Mouse (Mus musculus) ovary, postnatal 10 days (tissue): ENCODE data around the gene Foxj3.

Source experiments
- DNase-seq: peaks from one replicate; pipeline ENCODE4 v3.0.0; 2022; ENCODE audit warnings: low spot score

The Foxj3 gene

DNA sequence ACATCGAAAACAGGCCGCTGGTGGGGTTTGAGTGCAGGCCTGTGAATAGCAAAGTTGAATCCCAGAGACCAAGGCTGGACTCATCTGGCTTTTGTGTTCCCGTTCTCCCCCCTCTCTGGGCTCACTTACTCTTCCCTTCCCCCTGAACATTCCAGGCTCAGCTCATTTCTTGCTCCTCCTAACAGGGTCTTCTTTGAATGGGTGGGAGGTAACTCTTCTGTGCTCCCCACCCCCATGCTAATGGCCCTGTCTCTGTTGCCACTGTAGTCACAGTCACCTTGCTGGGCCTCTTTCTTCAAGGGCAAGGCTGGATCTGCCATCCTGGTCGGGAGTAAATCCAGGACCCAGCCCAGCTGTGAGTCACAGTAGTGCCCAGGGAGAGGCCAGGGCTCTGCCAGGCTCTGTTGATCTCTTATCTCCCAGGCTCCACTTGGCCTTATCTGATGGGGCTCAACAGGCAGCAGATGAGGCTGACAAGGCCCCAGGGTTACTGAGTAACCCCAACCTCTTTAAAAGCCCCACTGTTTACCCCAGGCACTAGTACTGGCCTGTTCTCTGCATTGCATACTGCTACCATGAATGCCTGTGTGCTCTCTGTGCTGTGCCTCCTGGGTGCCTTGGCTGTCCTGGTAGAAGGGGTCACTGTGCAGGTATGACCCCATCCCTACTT is 100.5 kb downstream of the Foxj3 start, which contains the start of gene Guca2a:
Gene Guca2a, plus strand, starts transcription at position 529 of the 670 bp plus-strand sequence.
- DNase-seq, result no peak

GRCm38 (mm10) chr4:119637946-119638345 is 101.1 kb downstream of the Foxj3 start:
- DNase-seq, result no peak

DNA sequence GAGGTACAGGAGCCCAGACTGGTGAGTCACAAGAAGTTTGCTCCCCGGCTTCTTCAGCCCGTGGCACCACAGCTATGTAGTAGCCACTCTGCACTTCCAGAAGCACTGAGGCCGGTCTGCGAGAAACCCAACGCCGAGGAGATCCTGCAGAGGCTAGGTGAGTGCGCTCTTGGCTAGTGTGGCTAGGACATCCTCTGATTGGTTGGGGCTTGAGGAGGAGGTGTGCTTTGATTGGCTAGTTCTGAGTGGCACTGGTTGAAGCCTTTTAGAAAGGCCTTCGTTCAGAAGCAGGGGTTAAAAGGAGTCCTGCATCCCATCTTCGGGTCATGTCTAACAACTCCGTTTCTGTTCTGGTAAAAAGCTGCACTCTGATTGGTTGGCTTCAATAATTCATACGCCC is 101.9 kb downstream of the Foxj3 start:
- no peak for DNase-seq

DNA sequence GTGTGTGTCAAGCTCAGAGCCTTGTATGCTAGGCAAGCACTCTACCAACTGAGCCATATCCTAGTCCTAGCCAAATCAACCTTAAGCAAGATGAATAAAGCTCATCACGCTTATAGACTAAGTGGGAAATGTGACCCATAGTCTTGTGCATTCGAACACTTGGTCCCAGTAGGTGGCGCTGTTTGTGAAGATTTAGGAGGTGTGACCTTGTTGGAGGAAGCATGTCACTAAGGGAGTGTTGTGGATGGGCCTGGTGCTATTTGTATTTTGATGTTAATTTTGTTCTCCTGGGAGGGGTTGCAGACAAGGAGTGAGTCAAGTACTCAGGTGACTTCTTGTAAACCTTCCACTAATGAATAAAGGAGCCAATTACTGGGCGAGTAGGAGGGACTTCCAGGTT is 105.9 kb downstream of the Foxj3 start:
- no peak for DNase-seq

DNA sequence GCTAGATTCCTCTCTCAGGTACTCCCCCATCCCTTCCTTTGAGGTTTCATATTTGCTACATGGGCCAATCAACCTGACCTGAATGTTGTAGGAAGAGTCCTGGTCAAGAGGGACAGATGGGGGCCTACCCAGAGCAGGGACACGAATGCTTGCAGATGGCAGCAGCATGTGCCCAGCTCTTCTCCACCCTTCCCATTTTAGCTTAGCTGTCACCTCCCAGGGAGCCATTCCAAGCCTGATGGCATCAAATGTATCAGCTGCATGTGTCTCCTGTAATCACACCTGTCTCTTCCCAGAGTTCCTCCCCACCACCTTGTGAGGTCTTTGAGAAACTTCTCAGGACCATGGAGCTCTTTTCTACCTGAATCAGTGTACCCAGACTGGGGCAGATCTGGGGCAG is 120.2 kb downstream of the Foxj3 start:
- no peak for DNase-seq

DNA sequence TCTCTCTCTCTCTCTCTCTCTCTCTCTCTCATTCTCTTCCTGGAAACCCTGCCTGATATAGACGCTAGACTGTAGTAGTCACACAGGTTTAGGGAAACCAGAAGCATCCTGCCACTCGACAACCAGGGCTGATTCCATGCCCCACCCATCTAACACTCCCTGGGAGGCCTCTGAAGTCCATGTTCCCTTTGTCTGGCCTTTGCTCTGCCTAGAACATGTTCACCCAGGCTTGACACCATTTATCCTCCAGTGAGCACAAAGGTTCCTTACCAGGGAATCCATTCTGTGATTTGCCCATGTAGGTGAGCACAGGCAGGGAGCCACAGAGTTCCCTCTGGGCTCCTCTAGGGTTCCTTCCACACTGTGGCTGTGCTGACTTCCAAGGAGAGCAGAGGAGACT is 121.4 kb downstream of the Foxj3 start:
- DNase-seq, result no peak

DNA sequence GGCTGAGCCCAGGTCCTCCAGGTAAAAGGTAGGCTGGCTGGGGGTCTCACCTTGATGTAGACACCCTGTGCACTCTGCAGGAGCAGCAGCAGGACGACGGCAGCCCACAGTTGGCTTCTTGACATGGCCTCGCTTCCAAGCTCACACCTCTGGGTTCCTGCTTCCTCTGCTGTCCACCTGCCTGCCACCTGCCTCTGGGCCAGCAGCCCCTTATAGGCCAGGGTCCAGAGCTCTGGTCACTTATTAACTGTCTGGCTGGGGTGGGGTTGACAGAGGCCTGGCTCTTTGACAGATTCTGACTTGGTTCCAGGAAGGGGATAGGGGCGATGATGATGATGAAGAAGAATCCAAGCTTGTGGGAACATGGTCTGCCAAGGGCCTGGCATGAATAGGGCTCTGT is 121.9 kb downstream of the Foxj3 start, which contains the start of gene Guca2b:
Gene Guca2b, minus strand, starts transcription at position 224 of the 400 bp plus-strand sequence.
- no peak for DNase-seq

DNA sequence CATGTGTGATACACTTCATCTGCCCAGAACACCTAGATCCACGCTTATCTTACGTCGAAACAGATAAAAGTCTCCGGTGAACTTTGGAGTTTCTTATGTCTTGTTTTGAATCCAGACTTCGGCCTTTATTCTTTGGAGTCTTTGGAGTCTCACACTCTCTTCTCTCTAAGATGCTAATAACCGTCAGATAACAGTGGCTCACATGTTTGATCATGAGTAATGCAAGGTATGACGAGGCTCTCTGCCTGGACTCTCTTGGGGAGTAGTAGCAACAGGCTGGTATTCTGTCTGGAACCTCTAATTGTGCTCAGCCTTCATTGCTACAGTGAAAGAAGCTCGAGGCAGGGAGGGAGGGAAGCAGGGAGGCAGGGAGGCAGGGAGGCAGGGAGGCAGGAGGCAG is 123.2 kb downstream of the Foxj3 start:
- DNase-seq, result no peak

- no peak for DNase-seq
Observed at GRCm38 (mm10) chr4:119662151-119662550, 125.3 kb downstream of the Foxj3 start.

DNA sequence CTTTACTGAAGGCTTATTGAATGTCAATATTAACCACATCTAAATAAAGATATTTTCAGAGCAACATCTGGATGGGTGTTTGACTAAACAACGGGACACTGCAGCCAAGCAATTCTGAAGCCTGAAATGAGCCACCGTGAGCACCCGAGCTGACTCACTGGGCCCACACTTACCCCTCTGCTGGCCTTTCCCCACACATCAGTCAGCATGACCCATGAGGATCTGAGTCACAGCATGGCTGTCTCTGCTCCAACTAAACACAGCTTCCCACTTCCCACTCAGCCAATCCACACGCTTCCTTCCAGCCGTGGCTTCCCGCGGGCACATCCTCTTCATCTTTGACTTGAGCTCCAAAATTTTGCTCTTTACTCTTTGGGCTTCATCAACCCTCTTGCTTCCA is 126.2 kb downstream of the Foxj3 start:
- no peak for DNase-seq

DNA sequence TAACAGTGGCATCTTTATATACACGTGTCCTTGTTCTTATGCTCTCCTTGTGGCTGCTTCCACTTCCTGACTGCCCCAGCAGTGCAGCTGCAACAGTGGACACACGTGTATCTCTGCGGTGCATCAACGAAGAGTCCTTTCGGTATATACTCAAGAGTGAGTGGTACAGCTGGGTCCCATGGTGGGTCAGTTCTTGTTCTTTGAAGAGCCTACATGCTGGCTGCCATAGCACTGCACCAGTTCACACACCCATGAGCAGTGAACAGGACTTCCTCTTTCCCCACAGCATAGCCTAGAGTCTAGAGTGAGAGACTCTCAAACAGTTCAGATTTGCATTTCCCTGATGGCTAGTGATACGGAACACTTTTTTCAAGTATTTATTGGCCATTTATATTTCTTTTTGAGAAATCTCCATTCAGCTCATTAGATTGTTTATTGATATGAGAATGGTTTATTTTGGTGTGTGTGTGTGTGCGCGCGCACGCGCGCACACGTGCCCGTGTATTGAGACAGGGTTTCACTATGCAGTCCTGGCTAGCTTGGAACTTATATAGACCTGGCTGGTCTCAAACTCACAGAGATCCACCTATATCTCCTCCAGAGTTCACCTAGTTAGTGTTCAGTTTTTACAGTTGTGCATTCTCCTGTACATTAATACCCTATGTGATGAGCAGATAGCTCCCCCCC is 126.7 kb downstream of the Foxj3 start:
- no peak for DNase-seq

DNA sequence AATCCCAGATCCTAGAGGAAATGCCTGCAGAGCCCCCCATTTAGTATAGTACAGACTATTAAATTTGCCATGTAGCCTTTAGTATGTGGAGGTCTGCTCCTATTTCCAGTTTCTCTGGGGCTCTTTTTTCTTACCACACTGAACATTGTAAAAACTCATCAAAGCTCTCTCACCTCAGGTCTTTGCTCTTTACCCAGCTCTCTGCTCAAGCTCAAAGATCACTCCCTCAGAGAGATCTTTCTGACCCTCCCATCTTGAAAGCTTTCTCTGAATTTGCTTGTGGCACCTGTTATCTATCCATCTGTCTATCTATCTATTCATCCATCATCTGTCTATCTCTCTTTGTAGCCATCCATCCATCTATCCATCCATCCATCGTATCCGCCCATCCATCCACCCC is 128.4 kb downstream of the Foxj3 start:
- no peak for DNase-seq

DNA sequence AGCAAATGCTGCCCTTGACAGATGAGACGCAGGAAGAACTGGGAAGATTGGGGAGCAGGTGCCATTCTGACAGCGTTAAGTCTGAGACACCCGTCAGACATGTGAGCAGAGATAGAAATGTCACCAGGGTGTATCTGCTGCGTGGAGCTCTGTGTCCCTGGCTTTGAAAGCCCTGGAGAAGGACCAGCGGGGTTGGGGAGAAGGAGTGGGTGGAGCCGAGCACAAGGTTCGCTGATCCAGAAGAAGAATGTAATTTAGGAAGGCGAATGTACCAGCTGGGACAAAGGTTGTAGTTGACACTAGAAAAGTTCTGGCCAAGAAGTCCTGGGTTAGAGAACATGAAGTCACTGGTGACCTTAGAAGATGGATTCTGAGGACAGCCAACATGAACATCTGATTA is 129.3 kb downstream of the Foxj3 start:
- DNase-seq, result no peak

GRCm38 (mm10) chr4:119667454-119667853 is 130.7 kb downstream of the Foxj3 start:
- DNase-seq, result no peak

DNA sequence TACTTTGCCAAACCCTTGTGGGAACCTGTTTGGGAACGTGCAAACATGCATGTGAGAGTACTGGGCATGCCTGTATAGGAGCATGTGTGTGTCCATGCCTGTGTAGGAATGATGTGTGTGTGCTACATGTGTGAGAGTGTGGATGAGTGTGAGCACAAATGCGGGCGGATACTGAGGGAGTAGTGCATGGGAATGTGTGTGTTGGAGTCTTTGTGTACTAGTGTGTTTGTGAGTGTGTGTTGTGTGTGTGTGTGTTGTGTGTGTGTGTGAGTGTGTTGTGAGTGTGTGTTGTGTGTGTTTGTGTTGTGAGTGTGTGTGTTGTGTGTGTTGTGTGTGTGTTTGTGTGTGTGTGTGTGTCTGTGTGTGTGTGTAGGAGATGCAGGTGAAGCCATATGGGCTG is 131.4 kb downstream of the Foxj3 start:
- DNase-seq, result no peak

DNA sequence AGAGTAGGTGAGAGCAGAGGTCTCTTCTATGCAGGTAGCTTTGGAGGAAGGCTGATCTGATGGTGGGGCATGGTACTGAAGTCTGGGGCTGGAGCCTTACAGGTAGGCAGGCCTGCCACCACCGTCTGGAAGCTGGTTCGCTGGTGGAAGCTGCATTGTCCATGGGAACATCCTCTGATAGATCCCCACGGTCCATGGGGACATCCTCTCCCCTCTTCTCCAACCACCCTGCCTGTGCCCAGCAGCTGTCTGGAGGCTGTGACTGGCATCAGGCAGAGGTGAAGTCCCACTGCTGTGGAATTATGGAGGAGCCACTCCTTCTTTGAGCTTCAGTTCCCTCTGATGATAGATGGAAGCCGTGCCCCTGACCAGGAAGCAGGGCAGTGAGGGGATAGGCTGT is 131.8 kb downstream of the Foxj3 start:
- no peak for DNase-seq

- no peak for DNase-seq
Observed at GRCm38 (mm10) chr4:119669356-119670209, 132.8 kb downstream of the Foxj3 start.

DNA sequence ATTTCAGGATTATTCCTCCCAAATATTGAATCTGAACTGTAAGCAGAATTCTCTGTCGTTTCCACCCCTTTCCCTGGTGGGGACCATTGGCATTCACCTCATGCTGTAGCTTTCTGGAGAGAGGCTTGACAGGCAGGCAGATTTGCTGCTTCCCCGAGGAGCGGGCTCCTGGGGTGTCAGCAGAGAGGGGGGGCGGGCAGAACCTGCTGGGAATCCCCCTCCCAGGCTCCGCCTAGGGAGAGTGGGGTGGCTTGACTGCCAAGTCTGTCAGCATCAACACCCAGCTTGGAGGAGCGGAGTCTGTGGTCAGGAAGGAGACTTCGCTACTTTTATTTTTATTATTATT is 133.4 kb downstream of the Foxj3 start:
- DNase-seq, result no peak

- DNase-seq, result no peak
Observed at GRCm38 (mm10) chr4:119670736-119671135, 133.9 kb downstream of the Foxj3 start.

DNA sequence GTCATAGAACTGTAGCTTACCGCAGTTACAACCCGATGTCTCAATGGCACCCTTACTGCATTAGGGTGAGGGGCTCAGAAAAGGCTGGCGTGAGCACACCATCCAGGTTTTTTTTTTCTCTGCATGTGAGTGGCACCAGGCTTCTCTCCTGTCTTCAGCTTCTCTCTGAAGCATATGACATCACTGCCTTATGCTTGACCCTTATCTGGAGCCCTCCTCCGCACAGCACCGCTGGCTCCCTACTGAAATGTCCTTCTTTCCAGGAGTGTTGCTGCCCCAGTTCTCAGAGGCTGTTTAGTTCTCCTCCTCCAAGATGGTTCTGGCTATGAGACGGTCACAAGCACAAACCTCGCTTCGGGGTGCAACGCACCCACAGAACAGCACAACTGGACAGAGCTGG is 134.4 kb downstream of the Foxj3 start:
- no peak for DNase-seq

DNA sequence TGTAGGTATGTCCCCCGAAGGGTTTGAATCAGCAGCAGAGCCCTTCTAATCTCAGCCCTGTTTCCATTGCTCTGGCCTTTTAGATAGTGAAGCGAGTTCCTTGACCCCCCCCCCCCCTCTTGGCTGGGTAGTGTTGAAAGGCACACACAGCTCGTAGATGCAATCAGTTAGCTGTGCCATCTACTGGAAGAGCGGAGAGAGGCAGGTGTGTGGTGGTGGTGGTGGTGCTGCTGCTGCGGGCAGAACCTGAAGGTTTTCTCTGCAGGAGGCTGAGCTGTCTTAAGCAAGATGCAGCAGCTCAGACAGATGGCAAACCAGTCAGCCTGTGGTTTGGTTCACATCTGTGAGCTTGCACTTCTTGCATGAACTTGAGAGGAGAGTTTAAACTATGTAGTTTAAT is 135.9 kb downstream of the Foxj3 start:
- no peak for DNase-seq
